Mouse (Mus musculus) kidney, adult 2 months (tissue): Measurements from ENCODE around the gene Tysnd1. TPM values are rescaled to one million over a fixed set of nuclear protein-coding genes. Genes with fewer than 3 reads are reported as not detected.

Experiments
- DNase-seq: peaks from one replicate; pipeline ENCODE4 v3.0.0; 2021
- H3K27ac ChIP-seq: fragments of 200-500 bp; 2 replicates; pipeline ENCODE4 v1.5.1; 2012; ENCODE audit warnings: low read depth, low read length, control low read depth, inconsistent platforms; ENCODE audit not compliant: insufficient read depth
- H3K27me3 ChIP-seq: fragments of 200-500 bp; replicated peaks from 2 replicates; pipeline ENCODE4 v1.6.1; 2012; ENCODE audit warnings: mild to moderate bottlenecking, moderate library complexity, low read length, inconsistent platforms; ENCODE audit not compliant: control insufficient read depth, insufficient read depth
- H3K36me3 ChIP-seq: fragments of 200-500 bp; 2 replicates; pipeline ENCODE4 v1.6.1; 2012; ENCODE audit warnings: mild to moderate bottlenecking, moderate library complexity, low read length, inconsistent platforms; ENCODE audit not compliant: control insufficient read depth, insufficient read depth
- H3K4me1 ChIP-seq: fragments of 200-500 bp; 2 replicates; pipeline ENCODE4 v1.6.1; 2011; ENCODE audit warnings: low read length; ENCODE audit not compliant: control insufficient read depth, insufficient read depth
- H3K4me3 ChIP-seq: fragments of 200-500 bp; 2 replicates; pipeline ENCODE4 v1.5.1; 2011; ENCODE audit warnings: mild to moderate bottlenecking, low read depth, low read length, control low read depth; ENCODE audit not compliant: insufficient read depth
- CTCF ChIP-seq: fragments of 200-500 bp; conservative IDR thresholded peaks from 2 replicates; pipeline ENCODE4 v1.5.1; 2011; ENCODE audit warnings: low read depth, mild to moderate bottlenecking, control low read depth, low read length, moderate library complexity, mixed read lengths; ENCODE audit not compliant: insufficient read depth, insufficient read length
- POLR2A ChIP-seq: fragments of 200-500 bp; IDR thresholded peaks from one replicate; pipeline ENCODE4 v1.6.1; 2011; ENCODE audit warnings: low read depth, low read length, control low read depth
- WGBS: fragments of 180-500 bp; shearing (Covaris S2); methylation state at CpG from one replicate; pipeline ENCODE4 v1.1.7; 2018; 5-methylcytosine and 5-hydroxymethylcytosine counted together
- polyA plus RNA-seq: library from polyadenylated mRNA; depleted of rRNA; stranded (reverse); fragments of >200 nt; gene quantifications from 2 replicates; pipeline ENCODE4 v1.2.3, GENCODE M21; 2012

Gene Tysnd1
- polyA plus RNA-seq, 1 experiment: 75.4 TPM

DNA sequence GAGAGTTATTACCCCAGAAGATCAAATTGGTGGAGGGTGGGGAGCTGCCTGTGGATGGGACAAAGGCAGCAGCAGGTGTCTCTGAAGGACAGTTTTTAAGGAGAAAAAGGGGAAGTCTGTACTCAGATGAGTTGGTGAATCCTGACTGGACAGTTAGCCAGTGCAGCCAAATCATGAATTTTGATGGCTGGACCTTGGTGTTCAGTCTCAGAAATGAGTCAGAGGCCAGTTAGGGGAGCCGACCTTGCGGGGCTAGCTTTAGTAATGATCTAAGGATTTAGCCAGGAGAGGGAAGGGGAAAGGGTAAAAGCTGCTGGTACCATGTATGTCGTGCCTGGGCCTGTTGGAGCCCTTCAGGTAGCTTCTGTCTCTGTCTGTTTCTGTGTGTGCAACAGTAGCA lies 18.3 kb downstream of the Tysnd1 start:
- WGBS: 76% methylated on average over 3 of the region's 3 CpGs
- DNase-seq: no peak
- no peak for TF ChIP-seq CTCF
- no peak for TF ChIP-seq POLR2A
- Histone ChIP-seq H3K4me1 (peaks cover 11% of the 10 kb centered on the region; the same call in 1 of the 2 replicates), H3K27ac (no peak overlapping the region), H3K27me3 (no peaks in the 10 kb centered on the region), H3K4me3 (no peak overlapping the region), H3K36me3 (no peaks in the 10 kb centered on the region)

DNA sequence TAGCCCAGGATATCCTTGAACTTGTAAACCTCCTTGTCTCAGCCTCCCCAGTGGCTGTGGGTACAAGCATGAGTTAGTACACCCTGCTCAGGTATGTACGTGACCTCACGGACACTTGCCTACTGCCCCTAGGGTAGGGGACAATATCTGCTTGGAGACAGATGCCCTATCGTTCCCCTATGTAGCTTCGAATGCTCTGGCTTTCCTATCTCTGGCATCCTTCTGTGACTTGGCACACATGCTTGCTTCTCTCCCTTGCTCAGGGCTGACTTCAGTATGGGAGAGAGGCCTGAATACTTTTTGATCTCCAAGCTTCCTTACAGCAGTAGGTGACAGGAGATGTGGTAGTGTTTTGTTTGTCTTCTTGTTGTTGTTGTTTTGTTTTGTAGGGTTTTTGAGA lies 18.8 kb downstream of the Tysnd1 start:
- Histone ChIP-seq H3K4me1 (peaks cover 11% of the 10 kb centered on the region; the same call in 1 of the 2 replicates), H3K27me3 (no peaks in the 10 kb centered on the region), H3K36me3 (no peaks in the 10 kb centered on the region), H3K4me3 (no peak overlapping the region), H3K27ac (no peak overlapping the region)
- DNase-seq: no peak
- 94% methylated on average over 4 of the region's 4 CpGs for WGBS
- TF ChIP-seq CTCF (no peak), POLR2A (no peak)

DNA sequence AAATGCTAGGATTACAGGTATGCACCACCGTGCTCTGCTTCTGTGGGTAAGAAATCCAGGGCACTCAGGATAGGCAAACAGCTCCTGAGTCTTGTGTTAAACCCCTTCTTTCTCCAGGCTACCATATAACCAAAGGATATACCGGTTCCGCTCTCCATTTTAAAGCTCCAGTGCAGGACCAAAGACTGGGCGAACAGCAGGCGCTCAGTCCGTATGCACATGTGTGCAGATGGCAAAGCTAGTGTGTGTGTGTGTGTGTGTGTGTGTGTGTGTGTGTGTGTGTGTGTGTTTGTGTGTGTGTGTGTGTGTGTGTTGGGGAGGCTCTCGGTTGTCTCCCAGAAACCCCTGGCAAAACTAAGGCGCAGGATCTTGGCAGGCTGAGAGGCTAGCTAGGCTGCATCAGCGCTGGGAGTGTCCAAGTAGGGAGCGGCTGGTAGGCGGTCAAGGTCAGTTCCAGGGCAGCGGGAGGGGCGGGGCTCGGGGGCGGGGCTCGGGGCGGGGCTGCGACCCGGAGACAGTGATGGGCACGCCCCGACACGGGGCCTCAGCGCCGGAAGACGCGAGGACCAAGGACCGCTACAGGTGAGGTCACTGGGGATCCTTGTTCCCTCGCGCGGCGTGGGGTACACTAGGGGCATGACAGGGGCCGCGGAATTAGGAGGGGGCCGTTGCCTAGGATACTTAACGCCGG lies 19.6 kb downstream of the Tysnd1 start, which contains the start of gene Aifm2:
TSS of gene Aifm2 (plus strand) at position 493 of the 691 bp plus-strand sequence.
- DNase-seq: peak; percentile 87
- peak within 1 kb of the TSS; percentile 33; the same call in 1 of the 2 replicates for H3K27ac ChIP-seq

DNA sequence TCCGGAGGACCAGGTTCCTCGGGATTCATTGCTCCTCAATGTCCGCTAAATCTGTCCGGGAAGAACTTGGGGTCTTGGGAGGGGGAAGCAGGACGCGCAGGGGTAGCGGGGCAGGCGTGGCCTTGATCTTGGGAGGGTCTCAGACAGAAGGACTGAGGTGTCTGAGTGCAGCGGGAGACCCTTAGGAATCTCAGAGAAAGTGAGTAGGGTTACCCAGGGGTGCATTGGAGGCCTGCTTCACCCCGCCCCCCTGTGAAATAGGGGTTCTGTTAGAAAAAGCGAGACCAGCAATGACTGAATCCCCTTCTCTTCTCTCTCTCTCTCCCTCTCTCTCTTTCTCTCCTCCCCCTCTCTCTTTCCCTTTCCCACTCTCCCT lies 20.1 kb downstream of the Tysnd1 start:
- DNase-seq: no peak
- peak overlapping the region; percentile 94 for H3K4me3 ChIP-seq
- peaks cover 11% of the 10 kb centered on the region; the same call in 1 of the 2 replicates for H3K4me1 ChIP-seq
- no peak for TF ChIP-seq CTCF
- no peaks in the 10 kb centered on the region for H3K27me3 ChIP-seq
- 4% methylated on average over 11 of the region's 11 CpGs for WGBS
- H3K27ac ChIP-seq: peak overlapping the region; percentile 24; the same call in 1 of the 2 replicates
- H3K36me3 ChIP-seq: no peaks in the 10 kb centered on the region

More for the DNA sequence above, 19.6 kb downstream of the Tysnd1 start, which contains the start of gene Aifm2:
- no peaks in the 10 kb centered on the region for H3K36me3 ChIP-seq
- H3K4me3 ChIP-seq: peak within 1 kb of the TSS; percentile 94
- H3K4me1 ChIP-seq: peaks cover 11% of the 10 kb centered on the region; the same call in 1 of the 2 replicates
- no peaks in the 10 kb centered on the region for H3K27me3 ChIP-seq
- TF ChIP-seq POLR2A (peak; percentile 19), CTCF (no peak)
- 11% methylated on average over 34 of the region's 36 CpGs for WGBS

DNA sequence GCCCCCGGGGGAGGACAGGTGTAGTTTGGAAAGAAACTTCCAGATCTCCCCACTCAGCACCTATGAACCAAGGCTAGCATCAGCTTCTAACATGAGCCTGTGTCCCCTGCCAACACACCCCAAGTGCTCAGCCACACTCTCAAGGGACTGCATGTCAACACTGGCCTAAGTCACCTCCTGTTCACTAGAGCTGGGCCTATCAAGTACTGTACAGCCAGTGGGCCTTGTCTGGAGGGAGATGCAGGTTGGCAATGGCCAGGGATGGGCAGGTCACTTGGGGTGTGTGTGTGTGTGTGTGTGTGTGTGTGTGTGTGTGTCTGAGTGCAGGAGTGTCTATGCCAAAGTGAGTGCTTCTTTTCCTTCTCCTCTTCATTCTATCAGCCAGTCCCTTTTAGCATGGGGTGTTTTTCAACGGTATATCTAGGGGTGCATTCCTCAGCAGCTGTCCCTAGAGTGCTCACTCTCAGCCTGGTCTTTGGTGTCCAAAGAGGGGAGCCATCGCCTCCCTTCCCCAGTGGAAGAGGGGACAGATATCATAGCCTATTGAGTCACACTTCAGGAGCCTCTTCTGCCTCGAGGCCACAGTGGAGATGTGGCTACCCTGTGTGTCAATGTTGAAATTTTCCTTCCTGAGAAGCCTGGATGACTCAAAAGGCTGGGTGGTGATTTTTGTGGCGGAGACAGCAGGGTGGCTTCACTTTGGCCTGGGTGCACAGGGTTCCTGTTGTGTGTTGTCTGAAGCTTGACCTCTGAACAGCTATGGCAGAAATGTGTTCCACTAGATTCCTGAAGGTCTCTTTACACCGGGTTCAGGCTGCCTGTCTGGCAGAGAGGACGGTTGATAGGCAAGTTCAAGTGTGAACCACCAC lies 20.9 kb downstream of the Tysnd1 start:
- WGBS: 66% methylated on average over 7 of the region's 7 CpGs
- Histone ChIP-seq H3K4me1 (peaks cover 11% of the 10 kb centered on the region; the same call in 1 of the 2 replicates), H3K36me3 (no peaks in the 10 kb centered on the region), H3K4me3 (no peak overlapping the region), H3K27me3 (no peaks in the 10 kb centered on the region), H3K27ac (no peak overlapping the region)
- TF ChIP-seq CTCF (no peak), POLR2A (no peak)
- no peak for DNase-seq

DNA sequence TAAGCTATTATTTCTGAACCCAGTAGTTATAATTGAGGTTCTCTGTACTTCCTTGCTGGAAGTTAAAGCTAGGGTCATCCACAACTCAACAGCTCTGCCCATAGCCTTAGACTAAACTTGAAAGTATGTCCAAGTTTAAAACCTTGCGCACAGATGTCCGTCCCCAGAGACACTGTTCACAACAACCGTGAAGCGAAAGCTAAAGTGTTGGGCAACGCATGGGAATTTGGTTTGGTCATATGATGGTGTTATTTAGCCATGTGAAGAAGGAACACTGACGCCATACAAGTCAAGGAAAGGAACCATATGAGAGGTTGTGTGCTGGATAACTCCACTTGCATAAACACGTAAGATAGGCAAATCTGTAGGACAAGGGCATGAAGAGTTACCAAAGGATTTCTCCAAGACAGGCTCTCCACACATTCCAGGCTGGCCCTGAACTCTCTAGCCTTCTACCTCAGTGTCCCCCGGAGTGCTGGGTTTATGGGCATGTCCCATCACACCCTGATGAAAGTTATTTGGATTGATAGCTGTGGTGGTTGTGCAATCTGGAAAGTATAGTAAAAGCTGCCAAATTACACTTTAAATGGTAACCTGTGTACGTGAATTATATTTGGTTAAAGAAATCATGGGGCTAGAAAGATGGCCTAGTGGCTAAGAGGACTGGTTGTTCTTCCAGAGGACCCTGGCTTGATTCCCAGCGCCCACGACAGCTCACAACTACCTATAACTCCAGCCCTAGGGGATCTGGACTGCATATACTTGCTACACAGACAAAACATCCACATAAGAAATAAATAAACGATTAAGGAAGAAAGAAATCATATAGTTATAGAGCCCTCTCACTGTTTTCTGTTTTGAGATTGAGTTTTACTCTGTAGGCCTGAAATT lies 22.3 kb downstream of the Tysnd1 start:
- H3K27ac ChIP-seq: no peak overlapping the region

More for the DNA sequence above, 22.3 kb downstream of the Tysnd1 start:
- Histone ChIP-seq H3K4me3 (no peak overlapping the region), H3K36me3 (no peaks in the 10 kb centered on the region), H3K4me1 (peaks cover 11% of the 10 kb centered on the region; the same call in 1 of the 2 replicates), H3K27me3 (no peaks in the 10 kb centered on the region)
- TF ChIP-seq POLR2A: no peak
- TF ChIP-seq CTCF: no peak
- 92% methylated on average over 12 of the region's 12 CpGs for WGBS
- DNase-seq: no peak
